Mouse (Mus musculus) CD4-positive helper T cell, adult 2 months (primary cell): Measurements from ENCODE around the gene 4930539E08Rik.

Experiments used
- DNase-seq: peaks from one replicate; pipeline ENCODE4 v3.0.0-alpha.2; 2012; ENCODE audit warnings: low read depth, missing footprints, low spot score

Gene 4930539E08Rik

DNA sequence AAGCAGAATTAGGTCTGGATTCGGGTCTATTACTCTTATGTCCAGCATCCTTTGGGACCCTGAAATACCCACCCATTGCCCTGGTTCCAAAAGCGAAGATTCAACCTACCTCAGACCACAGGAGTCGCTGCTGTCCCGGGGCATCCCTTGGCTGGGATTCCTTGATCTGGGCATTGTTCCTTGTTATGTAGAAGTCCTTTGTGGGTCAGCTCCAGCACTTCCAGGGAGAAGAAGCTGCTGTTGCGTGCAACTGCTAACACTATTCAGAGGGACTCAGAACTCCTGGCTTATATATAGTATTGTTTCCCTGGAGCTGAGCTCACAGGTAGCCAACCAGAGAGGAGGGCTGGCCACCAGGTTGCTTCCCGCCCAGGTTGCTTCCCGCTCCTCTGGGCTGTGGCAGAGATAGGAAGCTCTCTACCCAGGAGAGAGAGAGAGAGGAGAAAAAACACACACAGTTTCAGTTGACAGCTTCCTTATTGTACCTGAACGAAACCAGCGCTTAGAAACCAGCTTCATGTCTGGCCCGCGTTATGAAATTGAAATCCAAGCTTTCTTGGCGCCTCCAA, at the start of gene 4930539E08Rik:
TSS of gene 4930539E08Rik (minus strand) at position 265 of the 569 bp plus-strand sequence.
- DNase-seq = no peak

DNA sequence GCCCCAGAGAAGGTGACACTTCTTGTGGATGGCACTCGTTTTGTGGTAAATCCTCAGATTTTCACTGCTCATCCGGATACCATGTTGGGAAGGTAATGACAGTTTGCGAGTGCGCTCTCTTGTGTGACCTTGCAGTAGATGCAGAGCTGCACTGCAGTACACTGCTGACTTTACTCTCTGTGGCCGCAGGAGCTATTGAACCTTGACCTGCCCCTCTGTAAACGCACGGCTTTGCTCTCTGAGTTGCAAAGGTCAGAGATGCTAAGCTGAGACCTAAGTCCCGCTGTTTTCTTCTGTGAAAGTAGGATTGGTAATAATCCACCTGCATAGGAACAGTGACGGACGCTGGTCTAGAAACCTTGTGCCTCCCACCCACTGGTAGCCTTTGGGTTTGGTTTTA, 46.5 kb upstream of the 4930539E08Rik start:
- no peak for DNase-seq

DNA sequence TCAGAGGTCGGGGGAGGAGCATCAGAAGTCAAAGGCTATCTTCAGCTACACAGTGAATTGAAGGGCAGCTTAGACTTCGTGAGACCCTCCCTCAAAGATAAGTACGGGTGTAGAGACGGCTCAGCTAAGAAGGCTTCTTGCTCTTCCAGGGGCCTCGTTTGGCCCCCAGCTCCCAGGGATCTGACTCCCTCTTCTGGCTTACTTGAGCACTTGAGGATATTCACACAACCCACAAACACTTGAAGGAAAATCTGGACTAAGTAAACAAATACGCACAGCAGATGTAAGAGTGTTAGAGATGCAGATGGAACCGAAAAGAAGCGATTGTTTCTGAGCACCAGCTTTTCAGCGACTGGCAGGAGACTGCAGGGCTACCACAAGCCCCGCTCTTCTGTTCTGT, 45.5 kb upstream of the 4930539E08Rik start:
- DNase-seq = no peak

- no peak for DNase-seq
These were observed 39.3 kb upstream of the 4930539E08Rik start for GRCm38 (mm10) chr17:28954416-28954815.

DNA sequence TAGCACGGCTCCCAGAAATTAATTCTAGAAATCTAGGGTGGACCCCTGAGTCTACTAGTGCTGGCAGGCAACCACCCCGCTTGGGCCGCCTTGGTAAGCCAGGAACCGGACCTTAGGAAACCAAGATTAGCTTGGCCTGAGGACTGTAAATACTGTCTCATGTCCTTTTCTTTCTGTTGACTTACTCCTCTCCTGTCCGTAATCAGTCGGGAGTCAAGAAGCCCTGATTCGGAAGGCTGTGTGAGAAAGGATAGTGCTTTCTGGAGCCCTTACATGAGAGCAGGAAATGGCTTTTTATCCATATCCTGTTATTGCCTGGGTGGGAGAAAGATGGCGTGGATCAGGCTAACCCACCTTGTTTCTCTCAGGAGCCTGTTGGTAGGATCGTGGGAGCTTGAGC, 38.1 kb upstream of the 4930539E08Rik start:
- DNase-seq = peak; percentile 23

DNA sequence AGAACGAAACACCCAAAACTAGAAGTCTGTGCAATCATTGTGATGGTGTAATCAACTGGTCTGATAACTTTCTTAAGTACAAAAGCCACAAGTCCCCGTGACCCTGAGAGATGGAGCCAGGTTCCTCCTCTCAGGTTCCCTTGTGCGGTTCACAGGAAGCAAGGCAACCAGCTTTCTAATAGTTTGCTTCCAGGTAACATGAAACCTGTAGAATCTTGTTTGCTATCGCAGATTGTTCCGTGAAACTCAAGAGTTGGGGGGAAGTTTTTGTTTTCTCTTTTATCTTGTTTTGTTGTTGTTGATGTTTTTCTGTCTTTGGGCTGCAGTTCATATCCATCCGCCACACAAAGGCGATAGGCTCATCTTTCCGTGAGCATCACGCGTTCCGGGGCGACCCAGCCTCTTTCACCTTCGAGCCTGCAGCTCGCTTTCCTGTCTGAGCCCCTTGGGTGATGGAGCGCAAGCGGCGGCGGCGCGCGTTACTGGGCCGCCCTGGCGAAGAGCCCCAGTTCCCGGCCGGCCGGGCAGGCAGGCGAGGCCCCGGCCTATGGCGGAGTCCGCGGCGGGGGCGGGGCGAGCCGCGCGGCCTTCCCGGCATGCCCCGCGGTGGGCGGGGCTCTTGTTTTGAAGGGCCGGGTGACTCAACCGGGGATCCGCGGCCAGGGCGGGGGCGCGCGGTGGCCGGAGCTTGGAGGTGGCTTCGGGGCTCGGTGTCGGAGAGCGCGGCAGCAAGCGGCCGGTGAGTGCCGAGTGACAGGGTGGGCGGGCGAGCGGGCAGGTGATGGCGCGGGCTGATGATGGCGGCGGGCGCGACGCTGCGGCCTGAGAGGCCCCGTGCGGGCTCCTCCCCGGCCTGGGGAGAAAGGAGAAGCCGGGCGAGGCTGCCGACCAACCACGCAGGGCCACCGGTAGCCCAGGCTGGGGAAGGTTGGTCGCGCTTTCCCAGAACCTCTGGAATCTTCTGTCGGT, 37.0 kb upstream of the 4930539E08Rik start, which contains the start of gene Kctd20:
TSS of gene Kctd20 (plus strand) at position 120 of the 969 bp plus-strand sequence.
- peak; percentile 95 for DNase-seq

DNA sequence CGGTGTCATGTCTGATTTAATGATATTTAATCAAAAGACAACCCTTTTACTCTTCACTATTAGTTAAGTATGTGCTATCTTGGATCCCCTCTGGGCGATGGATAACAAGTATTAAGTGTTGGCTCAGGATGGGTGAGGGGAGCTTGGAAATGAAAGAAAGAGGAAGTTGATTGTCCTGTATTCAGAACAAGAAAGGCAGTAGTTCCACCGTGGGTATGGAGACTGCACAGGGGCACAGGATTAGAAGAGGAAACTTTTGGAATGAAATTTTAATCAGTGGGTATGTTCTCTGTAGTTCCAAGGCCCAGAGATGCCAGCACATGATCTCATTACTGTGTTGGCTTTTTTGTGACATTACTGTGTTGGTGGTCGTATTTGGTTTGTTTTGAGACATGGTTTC, 35.6 kb upstream of the 4930539E08Rik start:
- DNase-seq = no peak

DNA sequence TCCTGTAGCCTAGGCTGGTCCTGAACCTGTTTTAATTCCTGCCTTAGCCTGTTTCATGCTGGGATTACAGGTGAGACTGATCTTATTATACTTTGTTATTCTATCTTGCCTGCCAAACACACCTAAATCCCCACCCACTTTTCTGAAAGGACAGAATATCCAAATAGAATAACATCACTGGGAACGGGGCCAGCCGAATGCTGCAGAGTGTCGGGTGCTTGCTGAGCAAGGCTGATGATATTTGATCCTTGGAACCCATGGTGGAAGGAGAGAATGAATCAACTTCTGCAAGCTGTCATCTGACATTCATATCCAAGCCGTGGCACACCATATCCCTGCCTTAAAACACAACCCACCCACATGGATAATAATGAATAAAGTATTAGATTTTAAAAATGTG, 33.5 kb upstream of the 4930539E08Rik start:
- no peak for DNase-seq

DNA sequence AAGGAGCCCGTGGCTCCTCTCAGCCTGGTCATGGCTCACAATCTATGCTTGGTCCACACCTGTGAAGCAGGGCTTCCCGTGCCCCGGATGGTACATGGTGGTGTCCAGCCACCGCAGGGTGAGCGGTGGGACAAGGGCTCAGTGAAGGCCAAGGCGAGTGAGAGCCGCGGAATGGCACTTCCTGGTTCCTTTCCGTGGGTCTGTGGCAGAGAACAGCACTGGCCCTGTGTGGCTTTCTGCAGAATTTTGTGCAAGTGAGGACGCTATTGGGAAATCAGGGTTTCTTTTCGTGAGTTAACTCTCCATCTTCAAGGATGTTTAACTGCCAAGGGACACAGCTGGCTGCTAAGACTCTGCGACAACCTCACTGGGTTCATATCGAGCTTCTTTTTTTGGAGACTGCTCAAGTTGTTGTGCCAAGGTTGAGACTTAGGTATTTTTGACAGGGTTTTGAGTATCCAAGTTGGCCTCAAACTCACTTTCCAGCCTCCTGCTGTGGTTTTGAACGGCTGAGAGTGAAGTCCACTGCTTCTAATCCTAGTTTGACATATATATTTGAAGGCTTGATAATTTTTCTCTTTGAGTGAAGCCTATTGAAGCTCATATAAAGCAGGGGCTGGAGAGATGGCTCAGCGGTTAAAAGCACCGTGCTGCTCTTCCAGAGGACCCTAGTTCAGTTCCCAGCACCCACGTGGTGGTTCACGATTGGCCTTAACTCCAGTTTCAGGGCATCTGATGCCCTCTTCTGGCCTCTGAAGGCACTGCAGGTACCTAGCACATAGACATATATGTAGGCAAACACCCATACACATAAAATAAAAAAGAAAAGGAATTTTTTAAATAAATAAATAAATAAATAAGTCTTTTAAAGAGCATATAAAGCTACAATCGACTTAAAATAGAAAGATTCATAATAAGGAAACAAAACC, 32.2 kb upstream of the 4930539E08Rik start:
- no peak for DNase-seq

DNA sequence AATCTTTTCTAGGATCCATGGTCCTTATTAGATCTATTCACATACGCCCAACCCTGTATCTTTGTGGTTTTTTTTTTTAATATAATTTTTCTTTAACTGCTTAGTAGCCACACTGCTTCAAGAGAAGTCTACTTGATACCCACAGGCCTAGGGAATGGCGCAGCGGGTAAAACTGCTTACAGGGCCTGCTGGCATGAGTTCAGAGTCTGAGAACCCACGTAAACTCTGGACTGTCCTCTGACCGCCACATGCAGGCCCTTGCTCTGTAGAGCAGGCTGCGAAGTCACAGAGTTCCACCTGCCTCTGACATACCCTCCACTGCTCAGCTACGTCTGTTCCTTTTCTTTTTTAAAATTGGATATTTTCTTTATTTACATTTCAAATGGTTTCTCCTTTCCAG, 29.4 kb upstream of the 4930539E08Rik start:
- no peak for DNase-seq

- no peak for DNase-seq
These were observed 28.6 kb upstream of the 4930539E08Rik start, which contains the start of gene Pxt1 for GRCm38 (mm10) chr17:28943740-28944139. Gene Pxt1 (minus strand): TSS chr17:28943840.

GRCm38 (mm10) chr17:28942101-28942500, 27.0 kb upstream of the 4930539E08Rik start:
- no peak for DNase-seq

DNA sequence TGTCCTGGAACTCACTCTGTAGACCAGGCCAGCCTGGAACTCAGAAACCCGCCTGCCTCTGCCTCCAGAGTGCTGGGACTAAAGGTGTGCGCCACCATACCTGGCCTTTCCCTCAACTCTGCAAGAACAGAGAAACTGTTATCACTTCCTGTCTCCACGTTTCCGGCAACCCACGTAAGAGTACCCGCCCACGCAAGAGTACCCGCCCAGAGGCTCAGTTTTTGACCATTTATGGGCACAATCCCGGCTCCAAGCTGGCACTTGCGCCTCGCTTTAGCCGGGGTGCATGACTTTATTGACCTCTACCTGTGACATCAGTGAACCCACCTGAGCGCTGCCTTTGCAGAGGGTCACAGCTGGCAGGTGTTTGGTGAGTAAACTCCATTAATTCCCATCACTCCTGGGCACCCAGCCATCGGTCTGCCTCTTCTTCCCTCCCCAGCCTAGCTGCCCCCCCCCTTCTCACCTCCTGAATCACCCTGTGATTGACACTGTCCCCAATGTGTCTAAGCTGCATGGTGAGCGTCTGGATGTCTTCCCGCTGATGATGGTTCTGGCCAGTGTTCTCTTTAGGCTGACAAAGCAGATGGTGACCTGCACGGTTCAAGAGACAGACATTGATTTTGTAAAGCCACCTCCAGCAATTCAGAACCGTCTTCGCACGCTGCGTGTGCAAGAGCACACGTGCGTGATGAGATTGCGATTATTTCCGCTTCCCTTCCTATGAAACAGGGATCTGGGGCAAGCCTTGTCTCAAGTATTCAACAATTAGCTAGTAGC, 25.8 kb upstream of the 4930539E08Rik start:
- no peak for DNase-seq

GRCm38 (mm10) chr17:28936622-28937345, 21.7 kb upstream of the 4930539E08Rik start:
- DNase-seq = peak; percentile 59

GRCm38 (mm10) chr17:28936133-28936532, 21.0 kb upstream of the 4930539E08Rik start:
- DNase-seq = no peak

DNA sequence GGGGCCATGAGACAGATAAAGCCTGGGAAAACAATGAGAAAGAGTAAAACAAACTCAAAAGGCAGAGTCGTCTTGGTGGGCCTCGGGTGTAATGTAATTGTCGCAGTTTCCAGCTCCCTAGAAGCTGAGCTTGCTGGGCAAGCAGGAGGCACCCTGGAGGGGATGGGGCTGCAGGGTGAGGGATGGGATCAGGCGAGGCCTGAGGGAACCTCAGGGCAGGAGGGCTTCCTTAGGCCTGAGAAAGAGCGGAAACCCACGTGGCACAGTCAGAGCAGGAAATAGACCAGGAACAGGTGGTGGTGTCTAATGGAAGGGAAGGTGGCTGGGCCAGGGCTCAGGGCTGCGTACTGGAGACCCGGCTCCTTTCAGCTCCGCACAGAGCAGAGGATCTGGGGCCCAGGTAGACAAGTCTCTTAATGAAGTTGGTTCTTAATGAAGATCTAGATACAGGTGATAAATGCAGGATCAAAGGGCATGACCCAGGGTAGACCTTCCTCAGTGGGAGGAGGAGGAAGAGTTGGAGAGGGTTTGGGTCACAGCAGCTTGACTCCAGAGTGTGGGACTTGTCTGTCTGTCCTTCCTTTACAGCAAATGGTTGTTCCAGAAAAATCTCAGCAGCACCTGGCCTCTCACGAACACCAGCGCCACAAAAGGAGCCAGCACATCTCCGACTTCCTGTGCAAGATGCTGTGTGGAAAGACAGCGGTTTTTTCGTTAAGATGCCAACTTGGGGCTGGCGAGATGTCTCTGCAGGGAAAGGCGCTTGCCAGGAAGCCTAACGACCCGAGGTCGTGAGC, 19.2 kb upstream of the 4930539E08Rik start:
- DNase-seq = no peak

GRCm38 (mm10) chr17:28932274-28932673, 17.1 kb upstream of the 4930539E08Rik start:
- no peak for DNase-seq

DNA sequence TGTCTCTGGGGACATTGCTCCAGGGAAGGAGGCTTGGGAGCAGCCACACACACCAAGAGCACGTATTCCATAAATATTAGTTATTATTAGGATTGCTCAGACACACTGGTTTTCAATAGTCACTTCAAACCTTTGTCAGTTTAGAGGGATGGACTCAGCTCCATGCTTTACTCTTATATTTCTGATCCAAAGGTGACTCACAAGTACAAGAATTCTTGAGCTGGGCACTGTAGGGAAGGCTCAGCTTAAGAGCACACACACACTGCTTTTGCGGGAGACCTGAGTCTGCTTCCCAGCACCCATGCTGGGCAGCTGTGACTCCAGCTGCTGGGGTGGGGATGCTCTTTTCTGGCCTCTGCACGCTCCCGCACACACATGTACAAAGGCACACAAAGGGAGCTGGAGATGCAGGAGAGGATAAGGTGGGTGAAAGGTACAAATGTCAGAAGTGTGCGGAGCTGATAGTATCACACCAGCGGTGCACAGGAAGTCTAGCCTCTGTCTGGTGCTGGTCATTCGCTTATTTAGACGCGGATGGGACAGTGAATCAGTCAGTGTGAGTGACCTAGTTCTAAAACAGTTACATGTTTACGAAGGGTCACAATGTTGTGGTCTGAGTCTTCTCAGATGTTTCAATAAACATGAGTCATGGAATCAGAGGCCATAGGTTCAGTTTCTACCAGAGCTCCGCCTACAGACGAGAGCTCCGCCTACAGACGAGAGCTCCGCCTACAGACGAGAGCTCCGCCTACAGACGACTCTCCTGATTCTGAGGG, 16.5 kb upstream of the 4930539E08Rik start:
- DNase-seq = no peak
